ENCODE assay signal across 10 mouse cellular contexts in genomic region chr13:49020152-49020551, GRCm38 (mm10). TPM values are rescaled to one million over a fixed set of nuclear protein-coding genes. Genes with fewer than 3 reads are reported as not detected.
DNase-seq lines count a peak whose midpoint lies in the region; ATAC-seq lines count a peak whose summit lies in the region.
"Had no signal": no experiment of that assay in that cellular context is flagged by ENCODE, and none has a peak within 500 bp of the region (broad histone marks: within the 10 kb centered on the region; RNA-seq: fewer than 3 reads in every experiment).

No protein-coding gene starts in this region.

- no peak overlapping the region for H3K4me2 ChIP-seq in hindbrain, embryonic 16.5 days (ENCODE audit: low read length)
- no peak overlapping the region for H3K4me2 ChIP-seq in liver, embryonic 11.5 days
- H3K4me2 ChIP-seq: liver, embryonic 15.5 days had no signal

- 59% methylated on average over 5 of the region's 5 CpGs for WGBS in hindbrain, embryonic 10.5 days
- WGBS in hindbrain, embryonic 16.5 days: 39% methylated on average over 5 of the region's 5 CpGs
- 49% methylated on average over 5 of the region's 5 CpGs for WGBS in liver, embryonic 11.5 days

- DNase-seq in hindbrain, embryonic 10.5 days (ENCODE audit: low spot score): peak; percentile 36
- DNase-seq in ES-CJ7 (ENCODE audit: low read depth, low spot score): peak; percentile 42
- peak; percentile 75 for DNase-seq in gastrocnemius, postnatal 14 days
- no peak for DNase-seq in liver, embryonic 11.5 days (ENCODE audit: low spot score)
- no peak for DNase-seq in testis, postnatal 10 days (ENCODE audit: low spot score)
- DNase-seq in layer of hippocampus, postnatal 14 days (ENCODE audit: low spot score in 2 of 2): no peak
- no peak for DNase-seq in adrenal gland, postnatal 10 days
- DNase-seq: right cerebral cortex, adult 18-20 months had no signal

- H3K9ac ChIP-seq in hindbrain, embryonic 16.5 days (ENCODE audit: low read depth, low read length): no peak overlapping the region
- no peak overlapping the region for H3K9ac ChIP-seq in liver, embryonic 11.5 days (ENCODE audit: low read depth, low read length)
- H3K9ac ChIP-seq: liver, embryonic 15.5 days had no signal

- peaks cover 37% of the 10 kb centered on the region for H3K4me1 ChIP-seq in hindbrain, embryonic 10.5 days (replicated peaks)
- H3K4me1 ChIP-seq in hindbrain, embryonic 16.5 days (ENCODE audit: control insufficient read depth, insufficient read depth, low read depth, low read length): peaks cover 18% of the 10 kb centered on the region
- peaks cover 3% of the 10 kb centered on the region for H3K4me1 ChIP-seq in liver, embryonic 11.5 days (replicated peaks; ENCODE audit: control insufficient read depth, insufficient read depth, low read length)

- peaks cover 6% of the 10 kb centered on the region for H3K27me3 ChIP-seq in hindbrain, embryonic 10.5 days (ENCODE audit: insufficient read depth, poor library complexity, severe bottlenecking)
- H3K27me3 ChIP-seq in hindbrain, embryonic 16.5 days (replicated peaks; ENCODE audit: control insufficient read depth, insufficient read depth, low read length): no peaks in the 10 kb centered on the region
- H3K27me3 ChIP-seq in liver, embryonic 11.5 days (replicated peaks; ENCODE audit: control insufficient read depth, insufficient read depth, low read length): no peaks in the 10 kb centered on the region

- intact Hi-C loops in gastrocnemius, postnatal 14 days (cut with DNase I; ENCODE audit: low total_unique reads): no loop called here

- H3K36me3 ChIP-seq in hindbrain, embryonic 10.5 days: peaks cover 4% of the 10 kb centered on the region; the same call in 1 of the 2 replicates
- no peaks in the 10 kb centered on the region for H3K36me3 ChIP-seq in hindbrain, embryonic 16.5 days (ENCODE audit: control insufficient read depth, insufficient read depth, low read length)
- H3K36me3 ChIP-seq in liver, embryonic 11.5 days (ENCODE audit: control insufficient read depth, insufficient read depth, low read length): no peaks in the 10 kb centered on the region
- H3K36me3 ChIP-seq: liver, embryonic 15.5 days had no signal

- H3K9me3 ChIP-seq in hindbrain, embryonic 10.5 days: peaks cover 7% of the 10 kb centered on the region; the same call in 1 of the 2 replicates
- no peaks in the 10 kb centered on the region for H3K9me3 ChIP-seq in hindbrain, embryonic 16.5 days (ENCODE audit: control insufficient read depth, low read length)
- 0 out of 2 replicates have a peak, but pooled peaks cover 5% of the 10 kb centered on the region for H3K9me3 ChIP-seq in liver, embryonic 11.5 days (ENCODE audit: control insufficient read depth, low read length)
- H3K9me3 ChIP-seq: liver, embryonic 15.5 days had no signal

- H3K27ac ChIP-seq in hindbrain, embryonic 10.5 days: 0 out of 2 replicates have a peak overlapping the region, but pooled peaks have one; percentile 40
- H3K27ac ChIP-seq in hindbrain, embryonic 16.5 days (ENCODE audit: low read depth, low read length): no peak overlapping the region
- no peak overlapping the region for H3K27ac ChIP-seq in liver, embryonic 11.5 days (ENCODE audit: low read depth, low read length)
- H3K27ac ChIP-seq: liver, embryonic 15.5 days had no signal

- no peak for ATAC-seq in hindbrain, embryonic 16.5 days
- ATAC-seq in liver, embryonic 11.5 days (replicated peaks; ENCODE audit: low FRiP score): peak; percentile 68

- H3K4me3 ChIP-seq in hindbrain, embryonic 10.5 days: no peak overlapping the region
- no peak overlapping the region for H3K4me3 ChIP-seq in hindbrain, embryonic 16.5 days (ENCODE audit: low read length)
- H3K4me3 ChIP-seq in liver, embryonic 11.5 days (ENCODE audit: low read depth, low read length): no peak overlapping the region
- H3K4me3 ChIP-seq: liver, embryonic 15.5 days had no signal

RNA-seq across cellular contexts. Expression of gene Fam120a, which starts 52.3 kb away (rescaled TPM):
- polyA plus RNA-seq in hindbrain, embryonic 10.5 days (2016; fragmentation: Nextera tagmentation; extraction: Ambion mirVana): 11.9 and 13.7 TPM in 2 replicates
- 9.8 and 10.9 TPM in 2 replicates for polyA plus RNA-seq in hindbrain, embryonic 16.5 days (2015; fragmentation: Nextera tagmentation; extraction: Ambion mirVana)
- 10 to 100 TPM; 85.7 TPM for total RNA-seq in gastrocnemius, postnatal 14 days (2021)
- polyA plus RNA-seq in liver, embryonic 11.5 days (2014; fragmentation: Nextera tagmentation; extraction: Ambion mirVana): 33.1 and 38.0 TPM in 2 replicates
- total RNA-seq in layer of hippocampus, postnatal 14 days (2021): 100 to 1,000 TPM; 113 to 114 TPM
- total RNA-seq in adrenal gland, postnatal 10 days (2021): 100 to 1,000 TPM; 145 to 150 TPM

Comparison
In these comparisons a context has a peak if more than half of its experiments do, and no peak if none do; other contexts are left out.
1. DNase-seq: peak in hindbrain, embryonic 10.5 days (single experiment), ES-CJ7 (single experiment) and gastrocnemius, postnatal 14 days (single experiment); none in liver, embryonic 11.5 days (single experiment), testis, postnatal 10 days (single experiment), layer of hippocampus, postnatal 14 days (0 of 2) and adrenal gland, postnatal 10 days (single experiment).